Mouse (Mus musculus): ENCODE results near the gene Rnf2.
"Not testable (repeated sequence)": the region's sequence is repeated elsewhere in the genome, so short reads cannot be mapped to it uniquely, and the experiment has no call there.

Rnf2 gene

GRCm38 (mm10) chr1:151489806-151490205 is 10.9 kb downstream of the Rnf2 start:
- DNase-seq (ENCODE audit: extremely low spot score, low read depth, low spot score) = no peak

GRCm38 (mm10) chr1:151484754-151485153 is 16.0 kb downstream of the Rnf2 start:
- no peak for DNase-seq (ENCODE audit: extremely low spot score, low read depth, low spot score)

GRCm38 (mm10) chr1:151483568-151483967 is 17.2 kb downstream of the Rnf2 start:
- no peak for DNase-seq (ENCODE audit: extremely low spot score, low read depth, low spot score)

- DNase-seq (ENCODE audit: extremely low spot score, low read depth, low spot score) = no peak
These were observed 18.3 kb downstream of the Rnf2 start for GRCm38 (mm10) chr1:151482497-151482896.

GRCm38 (mm10) chr1:151472386-151472785 is 28.4 kb downstream of the Rnf2 start:
- DNase-seq (ENCODE audit: extremely low spot score, low read depth, low spot score) = not testable (repeated sequence)

GRCm38 (mm10) chr1:151471429-151471828 is 29.3 kb downstream of the Rnf2 start:
- no peak for DNase-seq (ENCODE audit: extremely low spot score, low read depth, low spot score)

- DNase-seq (ENCODE audit: extremely low spot score, low read depth, low spot score) = no peak
These were observed 34.2 kb downstream of the Rnf2 start for GRCm38 (mm10) chr1:151466571-151466970.

GRCm38 (mm10) chr1:151464914-151465313 is 35.8 kb downstream of the Rnf2 start:
- peak; percentile 26 for DNase-seq (ENCODE audit: extremely low spot score, low read depth, low spot score)

GRCm38 (mm10) chr1:151461265-151461664 is 39.5 kb downstream of the Rnf2 start:
- no peak for DNase-seq (ENCODE audit: extremely low spot score, low read depth, low spot score)

- DNase-seq (ENCODE audit: extremely low spot score, low read depth, low spot score) = no peak
These were observed 43.7 kb downstream of the Rnf2 start for GRCm38 (mm10) chr1:151457087-151457486.

GRCm38 (mm10) chr1:151451946-151452345 is 48.8 kb downstream of the Rnf2 start:
- no peak for DNase-seq (ENCODE audit: extremely low spot score, low read depth, low spot score)

GRCm38 (mm10) chr1:151450851-151451250 is 49.9 kb downstream of the Rnf2 start:
- no peak for DNase-seq (ENCODE audit: extremely low spot score, low read depth, low spot score)

GRCm38 (mm10) chr1:151449866-151450265 is 50.9 kb downstream of the Rnf2 start:
- no peak for DNase-seq (ENCODE audit: extremely low spot score, low read depth, low spot score)

- no peak for DNase-seq (ENCODE audit: extremely low spot score, low read depth, low spot score)
These were observed 65.3 kb downstream of the Rnf2 start for GRCm38 (mm10) chr1:151435431-151435830.

- no peak for DNase-seq (ENCODE audit: extremely low spot score, low read depth, low spot score)
These were observed 71.4 kb downstream of the Rnf2 start for GRCm38 (mm10) chr1:151429316-151429715.

GRCm38 (mm10) chr1:151428263-151429221 is 72.2 kb downstream of the Rnf2 start, which contains the start of the genes Swt1 and Trmt1l:
TSS of gene Swt1 (minus strand) at chr1:151428455.
TSS of gene Trmt1l (plus strand) at chr1:151428542.
- peak; percentile 98 for DNase-seq (ENCODE audit: extremely low spot score, low read depth, low spot score)

GRCm38 (mm10) chr1:151427888-151428262 is 72.9 kb downstream of the Rnf2 start:
- no peak for DNase-seq (ENCODE audit: extremely low spot score, low read depth, low spot score)

- no peak for DNase-seq (ENCODE audit: extremely low spot score, low read depth, low spot score)
These were observed 73.7 kb downstream of the Rnf2 start for GRCm38 (mm10) chr1:151426947-151427600.

- no peak for DNase-seq (ENCODE audit: extremely low spot score, low read depth, low spot score)
These were observed 78.6 kb downstream of the Rnf2 start for GRCm38 (mm10) chr1:151422178-151422577.

- no peak for DNase-seq (ENCODE audit: extremely low spot score, low read depth, low spot score)
These were observed 90.9 kb downstream of the Rnf2 start for GRCm38 (mm10) chr1:151409827-151410226.

All from hindlimb bud, embryonic 11.5 days (tissue).